Mouse (Mus musculus): Measurements from ENCODE around the gene Ptpn13.

DNA sequence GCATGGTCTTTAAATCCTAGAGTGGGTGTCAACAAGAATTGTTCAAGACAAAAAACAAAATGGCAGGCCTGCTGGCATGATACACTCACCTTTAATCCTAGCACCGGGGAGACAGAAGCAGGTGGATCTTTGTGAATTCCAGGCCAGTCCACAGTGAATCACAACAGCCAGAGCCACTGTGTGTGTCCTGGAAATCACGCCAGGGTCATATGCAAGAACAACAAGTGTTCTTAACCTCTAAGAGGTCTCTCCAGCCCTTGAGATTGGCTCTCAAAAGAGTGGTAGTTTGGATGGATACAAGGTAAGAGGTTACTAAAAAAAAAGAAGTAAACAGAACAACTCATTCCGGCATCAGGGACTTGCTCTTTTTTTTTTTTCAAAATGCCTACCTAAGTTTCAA is 222.3 kb downstream of the Ptpn13 start:
- TF ChIP-seq POLR2A (IDR thresholded peaks at IDR 0.05; ENCODE audit: borderline replicate concordance, low read depth, low read length) (no peak), CTCF (IDR thresholded peaks at IDR 0.05; ENCODE audit: low read depth, low read length) (no peak)

All from bone marrow macrophage, adult 2 months (primary cell).